Mouse (Mus musculus) MEL (cell line): ENCODE results near the gene Gusb.

ENCODE experiments used
- BHLHE40 ChIP-seq: IDR thresholded peaks from 2 replicates; pipeline ENCODE4 v1.6.1; 2012; ENCODE audit warnings: low read depth, mild to moderate bottlenecking, inconsistent platforms, low read length, improper control_type of control experiment, borderline replicate concordance
- CTCF ChIP-seq, 3 experiments: IDR thresholded peaks in 2 of 3; conservative IDR thresholded peaks in 1 of 3; 2 replicates each; pipeline ENCODE4 v1.5.1; 2011 to 2012; ENCODE audit warnings: low read length in 3 of 3, low read depth in 2 of 3, mild to moderate bottlenecking in 2 of 3, improper control_type of control experiment in 1 of 3, inconsistent platforms in 1 of 3, mixed read lengths in 1 of 3, moderate library complexity in 1 of 3; ENCODE audit not compliant: control insufficient read depth in 1 of 3, insufficient read depth in 1 of 3, poor library complexity in 1 of 3, severe bottlenecking in 1 of 3
- ELF1 ChIP-seq: IDR thresholded peaks from 2 replicates; pipeline ENCODE4 v1.6.1; 2014; ENCODE audit warnings: low read depth, mild to moderate bottlenecking, inconsistent platforms, low read length, improper control_type of control experiment, moderate library complexity
- EP300 ChIP-seq, 2 experiments: IDR thresholded peaks; 2 replicates each; pipeline ENCODE4 v1.6.1; 2011; ENCODE audit warnings: improper control_type of control experiment in 2 of 2, low read length in 2 of 2, low read depth in 1 of 2, mild to moderate bottlenecking in 1 of 2
- MAFK ChIP-seq: IDR thresholded peaks from 2 replicates; pipeline ENCODE4 v1.6.1; 2011; ENCODE audit warnings: low read depth, mild to moderate bottlenecking, low read length, improper control_type of control experiment, borderline replicate concordance
- MAX ChIP-seq: IDR thresholded peaks from 2 replicates; pipeline ENCODE4 v1.6.1; 2011; ENCODE audit warnings: low read length, improper control_type of control experiment
- NRF1 ChIP-seq: IDR thresholded peaks from 2 replicates; pipeline ENCODE4 v1.6.1; 2014; ENCODE audit warnings: low read depth, mild to moderate bottlenecking, inconsistent platforms, low read length, improper control_type of control experiment, moderate library complexity; ENCODE audit not compliant: poor library complexity, insufficient read depth, severe bottlenecking
- POLR2A ChIP-seq, 2 experiments: IDR thresholded peaks; 2 replicates each; pipeline ENCODE4 v1.6.1; 2011 to 2012; ENCODE audit warnings: low read length in 2 of 2, mild to moderate bottlenecking in 2 of 2, control low read depth in 1 of 2, improper control_type of control experiment in 1 of 2, low read depth in 1 of 2, moderate library complexity in 1 of 2; ENCODE audit not compliant: control insufficient read depth in 1 of 2, insufficient read depth in 1 of 2, poor library complexity in 1 of 2
- TAL1 ChIP-seq: IDR thresholded peaks from 2 replicates; pipeline ENCODE4 v1.6.1; 2012; ENCODE audit warnings: mild to moderate bottlenecking, inconsistent platforms, low read length, moderate library complexity, mixed read lengths
- USF2 ChIP-seq, 2 experiments: IDR thresholded peaks; 2 replicates each; pipeline ENCODE4 v1.6.1; 2011 to 2012; ENCODE audit warnings: improper control_type of control experiment in 2 of 2, low read length in 2 of 2, borderline replicate concordance in 1 of 2, inconsistent platforms in 1 of 2, low read depth in 1 of 2, mild to moderate bottlenecking in 1 of 2; ENCODE audit not compliant: insufficient read depth in 1 of 2
- ZNF384 ChIP-seq: IDR thresholded peaks from 2 replicates; pipeline ENCODE4 v1.6.1; 2012; ENCODE audit warnings: low read depth, mild to moderate bottlenecking, inconsistent platforms, low read length, improper control_type of control experiment

GRCm38 (mm10) chr5:129952143-129952542 lies 50.7 kb downstream of the Gusb start:
- no peak for TF ChIP-seq BHLHE40
- peak in 1 of 2 experiments; percentile 71; a peak in 2 of 4 replicates for TF ChIP-seq EP300 (IDR thresholded peaks at IDR 0.05; ENCODE audit: low read depth in 1 of 2, low read length in 2 of 2)
- no peak for TF ChIP-seq NRF1
- TF ChIP-seq CTCF (IDR thresholded peaks at IDR 0.05 in 2 of 3, conservative IDR thresholded peaks at IDR 0.05 in 1 of 3; ENCODE audit: control insufficient read depth in 1 of 3, insufficient read depth in 1 of 3, low read depth in 2 of 3, low read length in 3 of 3, poor library complexity in 1 of 3, severe bottlenecking in 1 of 3), result no peak
- TF ChIP-seq POLR2A (IDR thresholded peaks at IDR 0.05; ENCODE audit: control insufficient read depth in 1 of 2, insufficient read depth in 1 of 2, low read depth in 1 of 2, low read length in 2 of 2, poor library complexity in 1 of 2), result no peak
- TF ChIP-seq ELF1, result 0 out of 2 replicates have a peak, but pooled peaks have one; percentile 17
- TF ChIP-seq MAX, result no peak
- TF ChIP-seq MAFK, result no peak
- peak; percentile 35; the same call in 1 of the 2 replicates for TF ChIP-seq ZNF384
- TF ChIP-seq TAL1, result peak; percentile 25; the same call in 1 of the 2 replicates
- TF ChIP-seq USF2 (IDR thresholded peaks at IDR 0.05; ENCODE audit: borderline replicate concordance in 1 of 2, insufficient read depth in 1 of 2, low read depth in 1 of 2, low read length in 2 of 2), result no peak
